Mouse (Mus musculus): ENCODE data around the gene Sorcs3. TPM values are rescaled to one million over a fixed set of nuclear protein-coding genes. Genes with fewer than 3 reads are reported as not detected.
A peak's percentile ranks its signal among the peaks of the same experiment; 100 is the strongest.

Sorcs3 gene
- polyA plus RNA-seq, 1 experiment, result 0.66 TPM

- no peak overlapping the region for H3K4me3 ChIP-seq (ENCODE audit: insufficient read depth, low read depth, low read length)
- no peak overlapping the region for H3K27ac ChIP-seq (ENCODE audit: insufficient read depth, low read depth, low read length)
- no peaks in the 10 kb centered on the region for H3K36me3 ChIP-seq (ENCODE audit: control insufficient read depth, insufficient read depth, low read length)
- 0 out of 2 replicates have a peak, but pooled peaks cover 2% of the 10 kb centered on the region for H3K4me1 ChIP-seq (ENCODE audit: control insufficient read depth, insufficient read depth, low read length)
- TF ChIP-seq POLR2A (IDR thresholded peaks at IDR 0.05; ENCODE audit: low read depth, low read length) (no peak), CTCF (conservative IDR thresholded peaks at IDR 0.05; ENCODE audit: insufficient read depth, insufficient read length, low read depth, low read length) (no peak)
- 75% methylated on average over 3 of the region's 3 CpGs for WGBS
- H3K27me3 ChIP-seq (replicated peaks; ENCODE audit: control insufficient read depth, insufficient read depth, low read length), result no peaks in the 10 kb centered on the region
- peak; percentile 22 for DNase-seq
Observed at GRCm38 (mm10) chr19:48682485-48682884, 476.7 kb downstream of the Sorcs3 start.

- Histone ChIP-seq H3K27me3 (replicated peaks; ENCODE audit: control insufficient read depth, insufficient read depth, low read length) (no peaks in the 10 kb centered on the region), H3K27ac (ENCODE audit: insufficient read depth, low read depth, low read length) (no peak overlapping the region), H3K4me3 (ENCODE audit: insufficient read depth, low read depth, low read length) (no peak overlapping the region), H3K36me3 (ENCODE audit: control insufficient read depth, insufficient read depth, low read length) (no peaks in the 10 kb centered on the region), H3K4me1 (ENCODE audit: control insufficient read depth, insufficient read depth, low read length) (0 out of 2 replicates have a peak, but pooled peaks cover 2% of the 10 kb centered on the region)
- TF ChIP-seq CTCF (conservative IDR thresholded peaks at IDR 0.05; ENCODE audit: insufficient read depth, insufficient read length, low read depth, low read length) (no peak), POLR2A (IDR thresholded peaks at IDR 0.05; ENCODE audit: low read depth, low read length) (no peak)
- peak; percentile 17 for DNase-seq
- 38% methylated on average over 2 of the region's 2 CpGs for WGBS
Observed at GRCm38 (mm10) chr19:48686369-48686768, 480.5 kb downstream of the Sorcs3 start.

- WGBS, result 71% methylated on average over 6 of the region's 6 CpGs
- no peaks in the 10 kb centered on the region for H3K27me3 ChIP-seq (replicated peaks; ENCODE audit: control insufficient read depth, insufficient read depth, low read length)
Observed at GRCm38 (mm10) chr19:48700111-48700658, 494.4 kb downstream of the Sorcs3 start.

GRCm38 (mm10) chr19:48703763-48704162 lies 497.9 kb downstream of the Sorcs3 start:
- WGBS, result 69% methylated on average over 2 of the region's 2 CpGs
- Histone ChIP-seq H3K4me1 (ENCODE audit: control insufficient read depth, insufficient read depth, low read length) (no peaks in the 10 kb centered on the region), H3K27ac (ENCODE audit: insufficient read depth, low read depth, low read length) (no peak overlapping the region), H3K27me3 (replicated peaks; ENCODE audit: control insufficient read depth, insufficient read depth, low read length) (no peaks in the 10 kb centered on the region), H3K4me3 (ENCODE audit: insufficient read depth, low read depth, low read length) (no peak overlapping the region), H3K36me3 (ENCODE audit: control insufficient read depth, insufficient read depth, low read length) (no peaks in the 10 kb centered on the region)
- DNase-seq, result no peak
- TF ChIP-seq CTCF (conservative IDR thresholded peaks at IDR 0.05; ENCODE audit: insufficient read depth, insufficient read length, low read depth, low read length), result no peak
- TF ChIP-seq POLR2A (IDR thresholded peaks at IDR 0.05; ENCODE audit: low read depth, low read length), result no peak

More at GRCm38 (mm10) chr19:48700111-48700658, 494.4 kb downstream of the Sorcs3 start:
- H3K27ac ChIP-seq (ENCODE audit: insufficient read depth, low read depth, low read length), result no peak overlapping the region
- H3K4me3 ChIP-seq (ENCODE audit: insufficient read depth, low read depth, low read length), result no peak overlapping the region
- TF ChIP-seq POLR2A (IDR thresholded peaks at IDR 0.05; ENCODE audit: low read depth, low read length) (no peak), CTCF (conservative IDR thresholded peaks at IDR 0.05; ENCODE audit: insufficient read depth, insufficient read length, low read depth, low read length) (no peak)
- no peaks in the 10 kb centered on the region for H3K36me3 ChIP-seq (ENCODE audit: control insufficient read depth, insufficient read depth, low read length)
- no peaks in the 10 kb centered on the region for H3K4me1 ChIP-seq (ENCODE audit: control insufficient read depth, insufficient read depth, low read length)
- DNase-seq, result no peak

- TF ChIP-seq CTCF (conservative IDR thresholded peaks at IDR 0.05; ENCODE audit: insufficient read depth, insufficient read length, low read depth, low read length) (no peak), POLR2A (IDR thresholded peaks at IDR 0.05; ENCODE audit: low read depth, low read length) (no peak)
- Histone ChIP-seq H3K4me1 (ENCODE audit: control insufficient read depth, insufficient read depth, low read length) (no peaks in the 10 kb centered on the region), H3K27me3 (replicated peaks; ENCODE audit: control insufficient read depth, insufficient read depth, low read length) (no peaks in the 10 kb centered on the region), H3K27ac (ENCODE audit: insufficient read depth, low read depth, low read length) (no peak overlapping the region), H3K36me3 (ENCODE audit: control insufficient read depth, insufficient read depth, low read length) (no peaks in the 10 kb centered on the region), H3K4me3 (ENCODE audit: insufficient read depth, low read depth, low read length) (no peak overlapping the region)
- WGBS, result 6% methylated on average over 1 of the region's 1 CpGs
- DNase-seq, result peak; percentile 27
Observed at GRCm38 (mm10) chr19:48706267-48706923, 500.6 kb downstream of the Sorcs3 start.

GRCm38 (mm10) chr19:48706924-48707320 lies 501.1 kb downstream of the Sorcs3 start:
- no peak overlapping the region for H3K27ac ChIP-seq (ENCODE audit: insufficient read depth, low read depth, low read length)
- H3K4me3 ChIP-seq (ENCODE audit: insufficient read depth, low read depth, low read length), result no peak overlapping the region
- H3K4me1 ChIP-seq (ENCODE audit: control insufficient read depth, insufficient read depth, low read length), result no peaks in the 10 kb centered on the region
- no peak for TF ChIP-seq CTCF (conservative IDR thresholded peaks at IDR 0.05; ENCODE audit: insufficient read depth, insufficient read length, low read depth, low read length)
- TF ChIP-seq POLR2A (IDR thresholded peaks at IDR 0.05; ENCODE audit: low read depth, low read length), result no peak
- no peak for DNase-seq
- no peaks in the 10 kb centered on the region for H3K27me3 ChIP-seq (replicated peaks; ENCODE audit: control insufficient read depth, insufficient read depth, low read length)
- no peaks in the 10 kb centered on the region for H3K36me3 ChIP-seq (ENCODE audit: control insufficient read depth, insufficient read depth, low read length)
- 77% methylated on average over 1 of the region's 1 CpGs for WGBS

GRCm38 (mm10) chr19:48725851-48726419 lies 520.1 kb downstream of the Sorcs3 start:
- TF ChIP-seq POLR2A (IDR thresholded peaks at IDR 0.05; ENCODE audit: low read depth, low read length), result no peak
- no peak for TF ChIP-seq CTCF (conservative IDR thresholded peaks at IDR 0.05; ENCODE audit: insufficient read depth, insufficient read length, low read depth, low read length)
- no peak for DNase-seq
- Histone ChIP-seq H3K4me3 (ENCODE audit: insufficient read depth, low read depth, low read length) (no peak overlapping the region), H3K4me1 (ENCODE audit: control insufficient read depth, insufficient read depth, low read length) (no peaks in the 10 kb centered on the region), H3K27ac (ENCODE audit: insufficient read depth, low read depth, low read length) (no peak overlapping the region), H3K36me3 (ENCODE audit: control insufficient read depth, insufficient read depth, low read length) (no peaks in the 10 kb centered on the region), H3K27me3 (replicated peaks; ENCODE audit: control insufficient read depth, insufficient read depth, low read length) (no peaks in the 10 kb centered on the region)
- 72% methylated on average over 6 of the region's 6 CpGs for WGBS
